Mouse (Mus musculus) heart, embryonic 12.5 days (tissue): ENCODE results near the gene Mib2. TPM values are rescaled to one million over a fixed set of nuclear protein-coding genes. Genes with fewer than 3 reads are reported as not detected.

Experiments
- ATAC-seq: fragments of 200-750 bp; cut with Nextera tagmentation; 2 replicates; pipeline ENCODE4 v1.8.0; 2017; ENCODE audit warnings: moderate TSS enrichment, moderate library complexity; ENCODE audit not compliant: insufficient number of reproducible peaks, low FRiP score
- H3K27ac ChIP-seq: fragments of 300-500 bp; sonication (generic); 2 replicates; pipeline ENCODE4 v1.5.1; 2016; ENCODE audit warnings: mild to moderate bottlenecking, moderate library complexity; ENCODE audit not compliant: poor library complexity, severe bottlenecking
- H3K27me3 ChIP-seq: fragments of 300-500 bp; sonication (generic); replicated peaks from 2 replicates; pipeline ENCODE4 v1.6.1; 2016; ENCODE audit warnings: mild to moderate bottlenecking, moderate library complexity
- H3K36me3 ChIP-seq: fragments of 300-500 bp; sonication (generic); 2 replicates; pipeline ENCODE4 v1.6.1; 2016; ENCODE audit warnings: mild to moderate bottlenecking, moderate library complexity
- H3K4me1 ChIP-seq: fragments of 300-500 bp; sonication (generic); replicated peaks from 2 replicates; pipeline ENCODE4 v1.6.1; 2016; ENCODE audit warnings: mild to moderate bottlenecking
- H3K4me2 ChIP-seq: fragments of 300-500 bp; sonication (generic); 2 replicates; pipeline ENCODE4 v1.6.1; 2016; ENCODE audit warnings: mild to moderate bottlenecking, moderate library complexity
- H3K4me3 ChIP-seq: fragments of 300-500 bp; sonication (generic); 2 replicates; pipeline ENCODE4 v1.5.1; 2016; ENCODE audit warnings: mild to moderate bottlenecking
- H3K9ac ChIP-seq: fragments of 300-500 bp; sonication (generic); 2 replicates; pipeline ENCODE4 v1.6.1; 2016; ENCODE audit warnings: mild to moderate bottlenecking, moderate library complexity
- H3K9me3 ChIP-seq: fragments of 300-500 bp; sonication (generic); replicated peaks from 2 replicates; pipeline ENCODE4 v1.6.1; 2016; ENCODE audit warnings: mild to moderate bottlenecking, moderate library complexity
- WGBS: fragments of 180-500 bp; shearing (Covaris S2); methylation state at CpG from one replicate; pipeline ENCODE4 v1.1.7; 2016; 5-methylcytosine and 5-hydroxymethylcytosine counted together
- polyA plus RNA-seq: library from polyadenylated mRNA; unstranded; fragments of >200 nt; fragmentation: Nextera tagmentation; extraction: Ambion mirVana; gene quantifications from 2 replicates; pipeline ENCODE4 v1.2.1, GENCODE M21; 2016

The Mib2 gene
- polyA plus RNA-seq, 1 experiment from 2014 or later: 21.7 TPM

- H3K4me1 ChIP-seq: no peaks in the 10 kb centered on the region
- no peaks in the 10 kb centered on the region for H3K27me3 ChIP-seq
- H3K27ac ChIP-seq: no peak overlapping the region
- peaks cover 66% of the 10 kb centered on the region for H3K36me3 ChIP-seq
- H3K4me2 ChIP-seq: no peak overlapping the region
- no peaks in the 10 kb centered on the region for H3K9me3 ChIP-seq
- H3K4me3 ChIP-seq: no peak overlapping the region
- ATAC-seq: no peak
- no peak overlapping the region for H3K9ac ChIP-seq
- WGBS: 91% methylated on average over 3 of the region's 3 CpGs
Measured at GRCm38 (mm10) chr4:155611860-155612259, 57.1 kb downstream of the Mib2 start.

DNA sequence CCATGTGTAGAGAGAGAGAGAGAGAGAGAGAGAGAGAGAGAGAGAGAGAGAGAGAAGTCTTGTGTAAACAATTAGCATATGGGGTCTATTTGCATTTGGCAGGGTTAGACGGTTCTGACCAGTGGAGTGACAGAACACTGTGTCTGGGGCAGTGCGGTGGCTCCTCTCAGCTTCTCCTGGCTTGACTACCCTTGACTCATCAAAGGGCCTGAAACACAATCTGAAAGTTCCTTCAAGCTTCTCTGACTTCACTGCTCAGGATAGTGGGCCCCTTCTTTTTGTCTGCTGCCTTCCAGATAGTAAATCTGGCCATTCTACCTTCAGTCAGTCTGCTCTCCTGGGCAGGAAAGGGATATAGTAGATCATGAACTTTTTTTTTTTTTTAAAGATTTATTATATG, 62.2 kb downstream of the Mib2 start:
- no peak for ATAC-seq
- no peaks in the 10 kb centered on the region for H3K9me3 ChIP-seq
- H3K27ac ChIP-seq: no peak overlapping the region
- no peak overlapping the region for H3K4me2 ChIP-seq
- no peak overlapping the region for H3K4me3 ChIP-seq
- WGBS: 93% methylated on average over 2 of the region's 2 CpGs
- no peaks in the 10 kb centered on the region for H3K27me3 ChIP-seq
- H3K9ac ChIP-seq: no peak overlapping the region
- peaks cover 48% of the 10 kb centered on the region for H3K36me3 ChIP-seq
- H3K4me1 ChIP-seq: peaks cover 10% of the 10 kb centered on the region

GRCm38 (mm10) chr4:155605132-155605531, 63.9 kb downstream of the Mib2 start:
- 86% methylated on average over 4 of the region's 4 CpGs for WGBS
- no peaks in the 10 kb centered on the region for H3K27me3 ChIP-seq
- no peak overlapping the region for H3K9ac ChIP-seq
- H3K9me3 ChIP-seq: no peaks in the 10 kb centered on the region
- peaks cover 34% of the 10 kb centered on the region for H3K36me3 ChIP-seq
- peaks cover 10% of the 10 kb centered on the region for H3K4me1 ChIP-seq
- ATAC-seq: no peak
- no peak overlapping the region for H3K4me2 ChIP-seq
- H3K27ac ChIP-seq: no peak overlapping the region
- no peak overlapping the region for H3K4me3 ChIP-seq

Other genes with a start within 250 kb of the Mib2 start
- not detected in 2 replicates for gene Tmem52, start 200.1 kb downstream of the Mib2 start, polyA plus RNA-seq
- gene Gnb1, start 177.8 kb downstream of the Mib2 start, polyA plus RNA-seq: 394 and 400 TPM in 2 replicates
- gene Nadk, start 106.8 kb downstream of the Mib2 start, polyA plus RNA-seq: 52.0 and 52.5 TPM in 2 replicates
- gene Slc35e2, start 67.8 kb downstream of the Mib2 start, polyA plus RNA-seq: 8.9 and 9.1 TPM in 2 replicates
- gene Cdk11b, start 44.3 kb downstream of the Mib2 start, polyA plus RNA-seq: 51.8 and 52.3 TPM in 2 replicates
- gene Gm10563, start 23.8 kb downstream of the Mib2 start, polyA plus RNA-seq: not detected in 2 replicates
- gene Mmp23, start 15.8 kb downstream of the Mib2 start, polyA plus RNA-seq: 72.0 and 75.7 TPM in 2 replicates
- 5.2 and 5.5 TPM in 2 replicates for gene Fndc10, start 25.1 kb upstream of the Mib2 start, polyA plus RNA-seq
- 111 and 116 TPM in 2 replicates for gene Ssu72, start 35.6 kb upstream of the Mib2 start, polyA plus RNA-seq
- 0.63 and 0.67 TPM in 2 replicates for gene Tmem240, start 65.6 kb upstream of the Mib2 start, polyA plus RNA-seq
- 102 and 104 TPM in 2 replicates for gene Atad3a, start 91.9 kb upstream of the Mib2 start, polyA plus RNA-seq
- gene Vwa1, start 105.5 kb upstream of the Mib2 start, polyA plus RNA-seq: 1.7 TPM in 2 replicates
- gene Tmem88b, start 116.7 kb upstream of the Mib2 start, polyA plus RNA-seq: 7.0 and 7.2 TPM in 2 replicates
- gene Ankrd65, start 121.2 kb upstream of the Mib2 start, polyA plus RNA-seq: not detected in 2 replicates
- 137 and 151 TPM in 2 replicates for gene Mrpl20, start 133.7 kb upstream of the Mib2 start, polyA plus RNA-seq
- 137 TPM in 2 replicates for gene Ccnl2, start 143.3 kb upstream of the Mib2 start, polyA plus RNA-seq
- 128 and 132 TPM in 2 replicates for gene Aurkaip1, start 162.1 kb upstream of the Mib2 start, polyA plus RNA-seq
- 50.2 and 62.4 TPM in 2 replicates for gene Mxra8, start 170.5 kb upstream of the Mib2 start, polyA plus RNA-seq
- 9.4 and 10.1 TPM in 2 replicates for gene Dvl1, start 178.2 kb upstream of the Mib2 start, polyA plus RNA-seq
- 0.13 and 0.19 TPM in 2 replicates for gene Tas1r3, start 194.2 kb upstream of the Mib2 start, polyA plus RNA-seq
- 9.2 and 10.1 TPM in 2 replicates for gene Cptp, start 200.2 kb upstream of the Mib2 start, polyA plus RNA-seq
- 37.8 and 38.3 TPM in 2 replicates for gene Ints11, start 200.3 kb upstream of the Mib2 start, polyA plus RNA-seq
- 31.2 and 31.5 TPM in 2 replicates for gene Pusl1, start 222.6 kb upstream of the Mib2 start, polyA plus RNA-seq
- 13.8 and 14.2 TPM in 2 replicates for gene Acap3, start 222.6 kb upstream of the Mib2 start, polyA plus RNA-seq